Mouse (Mus musculus): ENCODE measurements at regions not wholly inside any gene's neighbourhood (a gene's known extent, or its start where the extent isn't known, plus 50 kb on each side); places are given as distances from the start of the nearest gene placed in this dataset.

DNA sequence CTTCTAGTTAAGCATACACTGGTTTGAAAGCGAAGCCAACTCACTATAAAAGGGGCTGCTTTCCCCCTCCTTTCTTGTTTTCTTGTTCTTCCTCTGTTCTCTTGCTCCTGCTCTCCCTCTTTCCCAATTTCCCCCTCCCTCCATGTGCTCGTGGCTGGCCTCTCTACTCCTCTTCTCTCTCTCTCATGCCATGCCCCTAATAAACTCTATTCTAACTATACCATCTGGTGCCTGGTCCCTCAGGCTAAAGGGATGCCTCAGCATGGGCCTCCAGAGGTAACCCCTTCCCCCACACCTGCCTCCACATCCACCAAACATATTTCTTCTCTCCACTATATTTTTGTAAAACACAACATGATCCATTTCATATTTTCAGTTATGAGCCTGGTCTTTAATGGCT, 210.1 kb downstream of the Gja1 start:
- DNase-seq (ENCODE audit: low spot score in 2 of 2) = no peak

DNA sequence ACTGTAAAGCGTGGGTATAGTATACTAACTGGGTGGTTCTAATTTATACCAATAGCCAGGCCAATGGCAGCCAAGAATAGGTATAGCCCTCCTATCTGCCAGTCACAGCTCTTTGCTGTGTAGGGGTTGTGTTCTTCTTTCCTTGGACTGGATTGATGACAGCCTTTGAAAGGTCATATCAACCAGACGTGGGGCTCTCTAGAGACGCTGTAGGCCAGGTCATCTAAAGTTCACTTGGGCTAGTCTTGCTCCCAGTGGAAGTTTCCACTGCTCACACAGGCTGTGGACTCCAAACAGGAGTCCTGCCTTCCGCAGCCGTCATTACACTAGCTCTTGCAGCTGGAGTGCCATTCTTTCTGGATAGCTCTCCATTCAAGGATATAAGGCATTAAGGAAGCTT, 220.3 kb downstream of the Gja1 start:
- DNase-seq (ENCODE audit: low spot score in 2 of 2) = no peak

DNA sequence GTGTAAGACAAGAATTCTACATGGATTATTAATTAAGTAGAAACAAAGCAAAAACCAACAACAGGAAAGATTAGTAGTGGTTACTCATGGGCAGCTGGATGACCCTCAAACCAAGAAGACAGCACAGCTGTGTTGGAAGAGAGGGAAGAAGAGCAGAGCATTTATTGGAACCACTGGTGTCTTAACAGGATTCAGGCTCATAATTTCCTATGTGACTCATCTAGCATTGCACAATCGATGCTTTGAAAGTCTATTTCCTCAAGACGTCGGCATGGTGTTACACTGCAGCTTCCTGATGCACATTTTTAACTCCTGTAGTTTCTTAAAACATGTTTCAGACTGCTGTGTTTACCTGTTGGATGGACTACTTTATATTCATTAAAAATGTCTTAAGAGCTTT, 221.1 kb downstream of the Gja1 start:
- DNase-seq (ENCODE audit: low spot score in 2 of 2) = no peak

DNA sequence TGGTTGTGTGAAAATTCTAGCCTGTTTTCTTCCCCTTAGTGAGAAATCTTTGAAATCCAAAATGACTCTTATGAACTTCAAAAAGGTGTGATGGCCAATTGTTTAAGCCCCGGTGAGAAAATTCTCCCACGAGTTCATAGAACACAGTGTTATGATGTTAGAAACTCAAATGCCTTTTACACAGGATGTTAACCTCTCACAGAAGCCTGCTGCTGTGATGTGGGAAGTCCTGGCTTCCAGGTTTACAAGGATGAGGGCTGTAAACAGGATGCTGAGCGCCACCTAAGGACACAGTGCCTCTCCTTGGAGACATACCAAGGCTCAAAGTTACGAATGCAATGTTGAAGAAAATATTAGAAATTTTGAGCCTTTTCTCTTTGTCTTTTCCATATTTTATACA, 222.8 kb downstream of the Gja1 start:
- DNase-seq (ENCODE audit: low spot score in 2 of 2) = no peak

DNA sequence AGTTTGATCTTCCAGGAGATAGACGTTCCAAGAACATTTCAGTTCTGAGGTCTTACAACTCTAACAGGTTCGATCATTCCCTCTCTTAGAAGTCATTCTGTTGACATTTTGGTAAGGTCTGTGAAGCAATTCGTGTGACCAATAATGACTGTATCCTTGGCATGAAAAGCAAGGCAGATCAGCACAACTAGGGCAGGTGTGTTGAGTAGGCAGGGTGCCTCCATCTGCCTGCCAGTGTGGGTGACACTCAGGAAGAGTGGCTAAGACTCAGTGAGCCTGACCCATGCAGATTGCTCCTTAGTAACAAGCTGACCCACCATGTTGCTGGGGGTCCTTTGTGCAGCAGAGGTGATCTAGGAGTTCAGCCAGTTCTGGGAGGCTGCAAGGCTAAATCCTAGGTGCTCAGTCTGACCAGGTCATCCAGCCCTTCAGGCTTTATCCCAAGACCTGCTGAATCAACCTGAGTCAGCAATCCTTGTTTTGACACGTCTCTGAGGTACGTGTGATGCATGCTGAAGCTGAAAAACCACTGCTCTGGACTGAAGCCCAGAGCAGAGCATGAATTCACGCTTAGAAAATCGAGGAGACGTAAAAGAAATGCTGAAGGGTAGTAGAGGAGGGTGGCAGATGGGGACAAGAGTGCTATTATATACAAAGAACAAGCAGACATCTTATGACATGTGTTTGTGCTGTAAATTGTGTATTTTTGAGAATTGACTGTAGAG, 234.6 kb downstream of the Gja1 start:
- DNase-seq (ENCODE audit: low spot score in 2 of 2) = no peak

DNA sequence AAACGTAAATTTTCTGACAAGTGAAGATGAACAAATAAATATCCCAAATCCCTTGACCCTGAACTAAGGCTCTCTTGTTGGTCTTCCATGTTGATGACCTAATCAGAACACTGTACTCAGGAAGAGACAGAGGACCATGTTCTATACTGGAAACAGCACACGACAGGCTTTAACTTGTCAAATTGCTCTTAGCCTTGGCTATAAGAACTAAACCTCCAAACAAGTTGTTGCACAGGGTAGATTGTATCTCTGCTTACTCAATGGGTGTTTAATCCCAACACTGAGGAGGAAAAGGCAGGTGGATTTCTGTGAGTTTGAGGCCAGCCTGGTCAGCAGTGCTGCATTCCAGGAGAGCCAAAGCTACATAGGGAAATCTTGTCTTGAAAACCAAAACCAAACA, 265.5 kb downstream of the Gja1 start:
- DNase-seq (ENCODE audit: low spot score in 2 of 2) = no peak

DNA sequence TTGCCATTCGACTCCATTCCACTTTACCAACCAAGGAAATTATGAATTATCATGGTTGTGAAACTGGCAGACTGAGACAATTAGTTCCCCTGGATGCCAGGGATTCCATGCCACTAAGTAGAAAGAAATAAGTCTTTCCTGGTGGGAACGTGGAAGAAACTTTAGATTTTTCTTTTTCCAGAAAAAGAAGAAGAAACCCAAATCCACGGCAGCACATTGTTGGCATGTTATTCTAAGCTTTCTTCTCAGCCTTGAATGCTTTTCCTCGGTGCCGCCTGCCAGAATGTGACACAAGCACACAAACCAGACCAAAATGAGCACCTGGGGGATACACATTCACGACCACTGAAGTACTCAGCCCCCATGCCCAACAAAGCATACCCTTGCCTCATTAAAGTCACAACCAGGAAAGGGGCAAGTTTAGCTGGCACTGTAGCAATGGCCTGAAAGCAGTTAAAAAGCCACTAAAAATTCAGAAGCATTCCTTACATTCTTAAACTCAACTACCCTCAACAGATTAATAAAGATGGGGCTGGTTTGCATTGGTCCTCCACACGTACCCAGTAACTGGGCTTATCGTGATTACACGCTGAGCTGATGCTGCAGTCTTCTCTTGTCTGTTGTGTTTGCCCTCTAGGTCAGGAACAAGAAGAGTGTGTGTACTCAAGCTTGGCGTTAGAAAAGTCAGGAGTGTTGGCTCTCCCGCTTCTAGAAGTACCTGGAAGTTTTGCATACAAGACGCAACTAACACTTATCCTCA, 266.4 kb downstream of the Gja1 start:
- DNase-seq (ENCODE audit: low spot score in 2 of 2) = no peak

DNA sequence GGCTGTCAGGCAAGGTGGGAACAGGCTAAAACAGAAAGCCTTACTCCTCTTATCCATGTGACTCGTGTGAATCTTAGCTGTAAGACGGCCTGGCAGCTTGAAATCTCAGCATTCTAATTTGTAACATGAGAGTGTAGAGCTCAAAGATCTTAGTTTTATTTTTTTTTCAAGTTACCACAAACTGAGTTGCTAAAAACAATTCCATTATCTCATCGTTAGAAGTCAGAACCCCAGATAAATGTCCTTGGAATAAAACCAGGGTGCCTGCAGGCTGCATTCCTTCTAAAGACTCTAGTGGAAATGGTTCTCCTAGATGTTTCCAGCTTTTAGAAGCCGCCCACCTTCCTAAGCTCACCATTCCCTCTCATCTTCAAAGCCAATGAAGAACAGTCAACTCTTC, 283.4 kb downstream of the Gja1 start:
- no peak for DNase-seq (ENCODE audit: low spot score in 2 of 2)

DNA sequence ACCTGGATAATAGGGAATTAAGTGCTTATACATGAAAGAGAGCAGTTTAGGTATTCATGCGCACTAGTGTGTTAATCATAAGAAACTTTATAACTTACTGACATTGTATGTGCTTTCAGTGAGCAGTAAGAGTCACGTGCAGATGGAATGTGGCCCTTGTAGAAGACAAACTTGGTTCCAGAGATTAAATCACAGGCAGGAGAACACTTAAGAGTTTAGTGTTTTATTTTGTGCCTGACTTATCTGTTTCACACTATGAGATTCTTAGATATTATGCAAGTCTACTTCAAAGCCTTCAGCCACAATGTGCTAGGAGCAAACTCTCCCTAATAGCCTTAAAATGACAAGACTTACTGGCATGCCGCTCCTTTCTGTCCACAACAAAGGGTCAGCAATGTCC, 296.8 kb downstream of the Gja1 start:
- no peak for DNase-seq (ENCODE audit: low spot score in 2 of 2)

DNA sequence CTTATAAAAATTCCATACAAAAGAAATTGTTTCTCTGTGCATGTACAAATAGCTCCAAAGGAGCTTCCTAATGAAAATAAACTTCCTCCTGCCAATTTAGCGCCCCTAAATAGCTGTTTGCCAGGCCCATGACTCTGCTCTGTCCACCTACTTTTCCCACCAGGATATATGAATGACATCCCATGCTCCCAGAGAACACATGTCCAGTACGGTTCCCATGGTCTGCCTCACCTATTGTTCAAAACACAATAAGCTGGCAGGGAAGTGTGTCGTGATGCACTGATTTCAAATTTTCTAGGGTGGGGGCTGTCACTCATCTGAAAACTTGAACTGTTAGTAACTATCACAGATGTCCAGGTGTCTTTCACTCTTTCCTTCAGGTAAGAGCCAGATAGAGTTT, 305.8 kb downstream of the Gja1 start:
- DNase-seq (ENCODE audit: low spot score in 2 of 2) = no peak

DNA sequence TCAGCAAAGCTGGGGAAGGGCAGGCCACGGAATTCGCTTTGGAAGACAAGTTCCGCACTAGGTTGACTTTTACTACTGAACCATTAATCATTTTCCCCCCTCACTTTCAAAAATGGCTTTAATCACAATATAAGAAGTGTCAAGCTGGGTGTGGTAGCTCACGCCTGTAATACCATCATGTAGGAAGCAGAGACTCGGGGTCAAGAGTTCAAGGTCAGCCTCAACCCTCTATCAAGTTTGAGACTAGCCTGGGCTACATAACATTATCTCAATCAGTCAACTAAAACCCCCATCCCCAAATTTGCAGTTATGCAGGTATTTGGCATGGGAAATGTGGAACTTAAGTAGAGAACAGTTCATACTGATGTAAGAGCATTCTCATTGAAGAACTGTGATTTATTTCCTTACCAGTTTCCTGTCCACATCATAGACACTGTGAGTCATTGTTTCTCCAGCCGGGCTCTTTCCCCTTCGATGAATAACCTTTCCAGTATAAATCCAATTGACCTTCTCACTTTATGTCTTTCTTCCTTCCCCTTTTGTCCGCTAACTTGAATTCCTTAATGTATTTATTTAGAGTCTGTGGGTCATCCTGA, 308.6 kb downstream of the Gja1 start:
- no peak for DNase-seq (ENCODE audit: low spot score in 2 of 2)

DNA sequence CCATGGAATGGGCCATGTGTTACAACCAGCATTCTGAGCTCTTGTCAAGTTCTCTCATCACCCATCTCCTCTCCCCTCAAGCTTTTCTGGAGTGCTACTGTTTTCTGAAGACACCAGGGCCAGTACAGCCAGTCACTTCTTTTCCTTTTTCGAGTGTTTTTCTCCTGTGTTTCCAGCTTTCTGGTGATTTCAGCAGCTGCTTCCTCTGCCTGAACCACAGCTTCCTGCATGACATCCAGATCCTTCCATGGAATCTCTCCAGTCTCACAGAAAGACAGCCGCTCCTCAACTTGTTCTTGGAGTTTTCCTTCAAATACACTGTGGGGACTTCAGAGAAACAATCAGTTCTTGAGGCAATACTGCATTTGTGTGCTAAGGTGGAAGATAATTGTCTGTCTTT, 314.3 kb downstream of the Gja1 start:
- no peak for DNase-seq (ENCODE audit: low spot score in 2 of 2)

DNA sequence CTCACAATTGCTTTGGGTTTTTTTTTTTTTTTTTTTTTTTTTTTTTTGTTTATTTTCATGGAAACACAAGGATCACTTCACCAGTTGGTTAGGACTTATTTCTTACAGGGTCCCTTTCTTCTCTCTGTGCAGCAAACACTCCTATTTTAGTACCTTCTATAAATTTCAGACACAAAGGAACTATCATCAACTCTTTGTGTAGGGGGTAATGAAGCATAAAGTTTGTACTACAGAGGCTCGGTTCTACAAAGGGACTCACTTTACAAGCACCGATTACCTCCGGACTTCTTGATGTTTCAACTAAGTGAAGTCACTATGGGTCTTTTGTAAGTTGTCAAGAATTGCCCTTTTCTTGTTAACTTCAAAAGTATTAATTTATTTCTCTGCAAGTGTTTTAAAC, 318.0 kb downstream of the Gja1 start:
- no peak for DNase-seq (ENCODE audit: low spot score in 2 of 2)

DNA sequence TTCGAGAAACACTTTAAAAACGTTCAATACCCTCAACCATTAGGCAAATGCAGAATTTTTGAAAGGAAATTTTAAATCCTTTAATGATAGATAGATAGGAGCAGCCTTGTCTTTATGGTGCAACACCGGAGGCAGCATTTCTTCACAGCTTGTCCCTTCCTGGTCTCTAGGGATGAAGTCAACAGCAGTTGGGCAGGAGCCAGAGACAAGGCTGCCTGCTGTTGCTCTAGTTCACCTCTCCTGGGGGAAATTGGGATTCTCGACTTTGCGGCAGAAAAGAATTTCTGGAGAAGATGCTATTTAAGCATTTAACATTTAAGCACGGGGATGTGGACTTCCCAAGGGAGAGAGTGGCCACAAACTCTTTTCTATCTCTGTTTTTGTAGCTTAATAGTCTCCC, 323.0 kb downstream of the Gja1 start:
- no peak for DNase-seq (ENCODE audit: low spot score in 2 of 2)

DNA sequence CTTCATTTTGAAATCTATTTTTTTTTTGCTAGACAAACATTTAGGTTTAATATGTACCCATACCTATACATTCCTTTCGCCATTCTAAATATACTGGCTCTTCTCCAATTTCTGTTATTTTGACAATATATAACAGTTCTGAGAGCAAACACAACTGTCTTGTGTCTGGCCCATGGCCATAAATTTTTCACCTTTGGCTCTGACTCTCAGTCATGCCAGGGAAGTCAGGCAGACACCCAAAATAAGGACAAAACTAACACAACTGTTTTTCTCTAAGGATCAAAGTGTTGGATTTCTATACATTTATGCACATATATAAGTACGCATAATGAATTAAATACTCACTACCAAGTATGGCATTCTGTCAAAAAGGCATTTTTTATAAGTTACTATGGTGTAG, 331.3 kb downstream of the Gja1 start:
- DNase-seq (ENCODE audit: low spot score in 2 of 2) = no peak

DNA sequence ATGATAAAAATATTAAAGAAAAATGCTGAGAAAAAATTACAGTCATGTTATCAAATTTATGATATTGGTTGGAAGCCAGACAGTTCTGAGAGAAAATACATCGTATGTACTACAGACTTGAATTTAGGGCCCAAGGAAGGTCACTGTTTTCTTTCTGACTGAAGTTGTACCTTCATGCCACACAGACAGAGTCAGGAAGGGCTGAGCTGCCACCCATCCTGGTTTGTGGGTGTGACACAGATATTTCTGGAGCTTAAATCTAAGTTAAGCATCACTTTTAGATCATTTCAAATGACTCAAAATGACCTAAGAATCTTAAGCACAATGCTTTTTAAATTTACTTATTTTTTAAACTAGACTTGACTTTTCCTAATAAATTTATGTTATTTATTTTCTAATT, 331.8 kb downstream of the Gja1 start:
- no peak for DNase-seq (ENCODE audit: low spot score in 2 of 2)

DNA sequence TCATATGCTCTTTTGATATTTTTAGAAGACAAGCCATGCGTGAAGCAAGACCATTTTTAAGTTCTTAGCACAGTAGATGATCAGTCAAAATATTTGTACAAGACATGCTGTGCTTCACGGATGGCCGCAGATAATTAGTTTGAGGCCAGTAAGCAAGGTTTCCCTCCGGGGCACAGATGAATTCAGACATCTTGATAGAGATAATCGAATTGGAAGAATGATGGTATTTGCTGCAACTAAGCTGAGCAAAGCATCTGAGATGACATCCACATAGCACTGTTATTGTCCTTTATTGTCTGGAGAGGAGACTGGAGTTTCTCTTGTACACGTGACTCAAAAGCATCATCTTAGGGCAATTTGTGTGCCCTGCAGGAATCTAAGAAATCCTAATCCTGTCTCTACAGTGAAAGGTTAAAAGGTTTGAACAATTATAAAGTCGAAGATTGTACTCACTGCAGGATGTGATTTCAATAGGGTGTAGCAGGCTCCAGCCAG, 335.5 kb downstream of the Gja1 start:
- no peak for DNase-seq (ENCODE audit: low spot score in 2 of 2)

DNA sequence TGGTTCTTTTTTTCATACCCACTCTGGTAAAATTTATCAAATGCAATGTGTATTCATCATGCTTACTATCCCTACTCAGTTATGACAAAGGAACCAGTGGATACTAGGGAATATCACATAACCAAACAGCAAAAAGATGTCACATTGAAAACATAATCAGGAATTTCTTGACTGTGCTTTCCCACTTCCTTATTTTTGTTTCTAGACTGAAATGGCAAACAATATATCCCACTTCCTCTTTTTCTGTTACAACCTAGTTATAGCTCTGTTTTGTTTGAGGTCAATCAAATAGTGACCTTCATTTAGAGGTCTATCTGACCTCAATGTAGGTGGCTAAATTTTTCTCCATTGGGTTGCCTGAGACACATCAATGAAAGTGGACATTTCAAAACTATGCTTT, 359.9 kb downstream of the Gja1 start:
- no peak for DNase-seq (ENCODE audit: low spot score in 2 of 2)

DNA sequence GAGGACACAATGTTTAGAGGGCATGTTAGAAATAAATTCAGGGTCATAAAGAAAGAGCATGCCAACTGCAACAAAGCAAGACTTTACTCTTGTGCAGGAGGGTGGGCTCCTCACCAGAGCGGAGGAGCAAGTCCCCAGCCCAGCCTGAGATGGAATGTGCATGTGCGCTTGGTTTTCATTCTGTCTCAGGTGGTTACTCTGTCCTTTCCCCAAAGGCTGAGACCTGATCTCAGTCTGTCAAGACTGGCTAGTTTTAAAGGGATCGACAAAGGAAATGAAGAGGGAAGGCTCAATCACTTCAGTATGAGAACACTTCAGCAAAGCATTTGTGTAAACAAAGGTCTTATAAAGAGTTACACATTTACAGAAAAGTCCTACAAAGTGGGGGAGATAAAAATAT, 362.5 kb downstream of the Gja1 start:
- DNase-seq (ENCODE audit: low spot score in 2 of 2) = no peak

DNA sequence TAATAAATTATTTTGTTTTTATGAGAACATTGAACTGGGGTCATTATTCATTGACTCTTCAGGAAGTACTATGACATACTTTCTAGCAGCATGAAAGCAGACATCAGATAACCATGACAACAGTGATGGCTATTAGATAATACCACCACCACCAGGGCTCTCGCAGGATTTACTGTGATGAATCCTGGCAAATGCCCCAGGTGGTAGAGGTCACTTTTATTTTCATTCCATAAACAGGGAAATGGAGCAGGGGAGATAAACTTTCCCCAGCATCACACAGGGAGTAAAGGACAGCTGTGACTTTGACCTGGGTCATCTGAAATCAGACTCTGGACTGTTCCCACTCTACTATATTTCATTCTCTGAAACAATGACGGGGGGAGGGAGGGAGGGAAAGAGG, 375.0 kb downstream of the Gja1 start:
- DNase-seq (ENCODE audit: low spot score in 2 of 2) = no peak

DNA sequence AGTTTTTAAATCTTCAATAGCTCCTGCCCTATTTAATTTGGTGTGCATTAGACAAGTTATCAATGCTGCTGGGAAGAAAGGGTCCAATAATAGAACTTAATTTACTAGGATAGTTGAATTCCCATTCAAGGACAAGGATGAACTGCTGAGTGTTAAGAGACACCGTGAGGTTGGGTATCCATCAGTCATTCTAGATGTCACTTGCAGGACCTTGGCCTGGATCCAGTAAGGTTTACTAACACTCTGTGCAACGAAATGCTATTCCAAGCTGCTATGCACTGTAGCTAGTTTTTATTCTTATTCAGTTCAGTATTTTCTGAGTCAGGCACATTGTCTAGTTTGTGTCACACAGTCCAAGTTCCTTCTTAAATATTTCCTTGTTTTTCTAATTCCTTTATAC, 376.4 kb downstream of the Gja1 start:
- DNase-seq (ENCODE audit: low spot score in 2 of 2) = no peak

DNA sequence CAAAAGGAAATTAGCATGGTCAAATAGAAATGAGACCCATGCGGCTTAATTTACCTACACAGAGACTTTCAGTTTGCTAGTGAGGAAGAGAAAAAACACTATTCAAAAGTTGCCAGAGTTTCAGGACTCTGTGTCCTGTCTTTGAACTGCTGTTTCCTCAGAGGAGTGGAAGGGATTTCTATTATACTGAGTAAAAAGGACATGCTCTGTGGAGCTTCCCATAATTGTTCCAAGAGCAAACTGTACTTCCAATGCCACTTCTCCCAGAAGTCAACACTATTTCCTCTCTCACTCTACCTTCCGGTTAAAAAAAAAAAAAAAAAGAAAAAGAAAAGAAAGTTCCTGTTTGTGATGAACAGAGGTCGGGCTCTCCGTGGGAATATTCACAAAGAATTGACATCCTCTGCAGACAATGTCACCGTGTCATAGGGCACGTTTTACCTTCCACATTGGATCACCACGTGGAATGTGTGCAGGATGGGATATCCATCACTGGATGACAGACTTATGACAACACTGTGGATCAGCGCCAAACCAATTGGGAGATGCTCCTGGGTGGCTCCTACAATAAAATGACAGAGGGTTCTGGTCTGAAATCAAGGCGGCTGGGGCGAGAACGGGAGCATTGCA, 377.5 kb downstream of the Gja1 start:
- DNase-seq (ENCODE audit: low spot score in 2 of 2) = no peak

DNA sequence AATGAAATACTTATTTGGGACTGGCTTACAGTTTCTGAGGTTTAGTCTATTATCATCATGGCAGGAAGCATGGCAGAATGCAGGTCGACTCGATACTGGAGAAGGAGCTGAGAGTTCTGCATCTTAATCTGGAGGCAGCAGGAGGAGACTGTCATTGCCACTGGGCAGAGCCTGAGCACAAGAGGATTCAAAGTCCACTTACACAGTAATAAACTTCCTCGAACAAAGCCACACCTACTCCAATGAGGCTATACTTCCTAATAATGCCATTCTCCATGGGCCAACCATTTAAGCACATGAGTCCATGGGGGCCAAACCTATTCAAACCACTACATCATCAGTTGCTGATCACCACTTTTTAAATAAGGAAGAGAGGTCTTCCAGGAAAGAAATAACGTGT, 393.5 kb downstream of the Gja1 start:
- DNase-seq (ENCODE audit: low spot score in 2 of 2) = no peak

Measured in spleen, postnatal 10 days (tissue).